Mouse (Mus musculus) forebrain, postnatal 0 days (tissue): ENCODE results near the gene Ccr4. TPM values are rescaled to one million over a fixed set of nuclear protein-coding genes. Genes with fewer than 3 reads are reported as not detected.

Experiments
- ATAC-seq: fragments of 200-750 bp; cut with Nextera tagmentation; 2 replicates; pipeline ENCODE4 v1.8.0; 2017; ENCODE audit warnings: mild to moderate bottlenecking, moderate library complexity
- DNase-seq: peaks from one replicate; pipeline ENCODE4 v3.0.0-alpha.2; 2015
- H3K27ac ChIP-seq: fragments of 300-500 bp; sonication (generic); 2 replicates; pipeline ENCODE4 v1.5.1; 2014; ENCODE audit warnings: low read depth, mild to moderate bottlenecking, antibody characterized with exemption, low read length, moderate library complexity, mixed read lengths
- H3K27me3 ChIP-seq: fragments of 300-500 bp; sonication (generic); 2 replicates; pipeline ENCODE4 v1.6.1; 2014; ENCODE audit warnings: mild to moderate bottlenecking, low read length, mixed read lengths; ENCODE audit not compliant: insufficient read depth
- H3K36me3 ChIP-seq: fragments of 300-500 bp; sonication (generic); 2 replicates; pipeline ENCODE4 v1.6.1; 2014; ENCODE audit warnings: mild to moderate bottlenecking, moderate library complexity; ENCODE audit not compliant: insufficient read depth
- H3K4me1 ChIP-seq: fragments of 300-500 bp; sonication (generic); 2 replicates; pipeline ENCODE4 v1.6.1; 2014; ENCODE audit warnings: antibody characterized with exemption; ENCODE audit not compliant: insufficient read depth
- H3K4me2 ChIP-seq: fragments of 300-500 bp; sonication (generic); 2 replicates; pipeline ENCODE4 v1.6.1; 2014; ENCODE audit warnings: low read depth, mild to moderate bottlenecking, moderate library complexity
- H3K4me3 ChIP-seq: fragments of 300-500 bp; sonication (generic); 2 replicates; pipeline ENCODE4 v1.5.1; 2014; ENCODE audit warnings: low read depth, low read length, mixed read lengths
- H3K9ac ChIP-seq: fragments of 300-500 bp; sonication (generic); 2 replicates; pipeline ENCODE4 v1.6.1; 2014; ENCODE audit warnings: mild to moderate bottlenecking
- H3K9me3 ChIP-seq: fragments of 300-500 bp; sonication (generic); 2 replicates; pipeline ENCODE4 v1.6.1; 2016; ENCODE audit warnings: low read length
- CTCF ChIP-seq: sonication (generic); IDR thresholded peaks from 2 replicates; pipeline ENCODE4 v1.5.1; 2016; ENCODE audit warnings: antibody characterized with exemption, control low read depth, low read depth
- WGBS: fragments of 180-500 bp; shearing (Covaris S2); extraction: QIAGEN DNeasy Blood & Tissue Kit; methylation state at CpG from one replicate; pipeline ENCODE4 v1.1.7; 2014; 5-methylcytosine and 5-hydroxymethylcytosine counted together
- polyA plus RNA-seq: library from polyadenylated mRNA; unstranded; fragments of >200 nt; fragmentation: Nextera tagmentation; extraction: Ambion mirVana; gene quantifications from 2 replicates; pipeline ENCODE4 v1.2.1, GENCODE M21; 2015
- total RNA-seq: library from RNA; depleted of rRNA; stranded (reverse); fragments of >200 nt; gene quantifications from 2 replicates; pipeline ENCODE4 v1.2.3, GENCODE M21; 2014

Gene Ccr4
- total and polyA plus RNA-seq, 2 experiments from 2014 or later = not detected

DNA sequence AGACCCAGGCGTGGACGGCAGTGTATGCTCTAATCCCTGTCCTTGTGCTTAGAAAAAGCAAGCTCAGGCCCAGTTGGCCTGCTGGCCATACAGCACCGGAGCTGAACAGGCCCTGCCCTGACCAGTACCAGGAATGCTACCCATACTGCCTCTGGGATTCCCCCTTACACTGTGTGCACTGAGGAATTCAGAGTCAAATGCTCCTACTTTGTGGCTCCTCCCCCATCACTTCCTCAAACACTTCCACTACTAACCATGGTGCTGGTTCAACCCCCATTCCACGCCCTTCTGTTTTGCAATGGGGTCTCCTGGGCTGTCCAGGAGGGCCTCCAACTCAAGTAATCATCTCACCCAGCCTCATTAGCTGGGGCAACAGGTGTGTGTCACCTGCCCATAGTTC lies 29.1 kb upstream of the Ccr4 start:
- Histone ChIP-seq H3K9ac (no peak overlapping the region), H3K4me3 (no peak overlapping the region), H3K9me3 (no peaks in the 10 kb centered on the region), H3K27ac (no peak overlapping the region), H3K36me3 (no peaks in the 10 kb centered on the region), H3K4me2 (no peak overlapping the region), H3K4me1 (no peaks in the 10 kb centered on the region), H3K27me3 (no peaks in the 10 kb centered on the region)
- no peak for TF ChIP-seq CTCF
- ATAC-seq = no peak
- 77% methylated on average over 4 of the region's 4 CpGs for WGBS
- no peak for DNase-seq

DNA sequence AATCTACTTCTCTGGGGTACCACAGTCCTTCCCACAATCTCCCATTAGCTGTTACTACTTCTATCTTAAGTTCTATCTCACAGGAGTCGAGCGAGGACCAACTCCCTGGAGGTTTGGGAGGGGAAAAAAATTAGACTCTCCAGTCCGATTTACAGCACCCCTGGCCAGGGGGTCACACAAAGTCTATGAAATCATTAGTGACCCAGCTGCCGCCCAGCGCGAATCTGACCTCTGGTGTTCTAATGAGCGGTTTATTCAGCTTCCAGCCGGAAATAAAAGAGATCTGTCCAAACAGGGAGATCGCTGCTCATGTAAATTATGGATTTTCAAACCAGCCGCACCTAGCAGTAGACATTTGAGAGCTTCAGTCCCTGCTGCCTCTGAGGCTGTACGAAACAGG lies 26.6 kb upstream of the Ccr4 start:
- no peak overlapping the region for H3K4me2 ChIP-seq
- H3K9me3 ChIP-seq = no peaks in the 10 kb centered on the region
- no peaks in the 10 kb centered on the region for H3K4me1 ChIP-seq
- ATAC-seq (no peak), DNase-seq (no peak)
- H3K4me3 ChIP-seq = no peak overlapping the region
- H3K27me3 ChIP-seq = no peaks in the 10 kb centered on the region; the same call in 1 of the 2 replicates
- no peak for TF ChIP-seq CTCF
- H3K36me3 ChIP-seq = no peaks in the 10 kb centered on the region
- H3K27ac ChIP-seq = no peak overlapping the region
- WGBS = 33% methylated on average over 11 of the region's 11 CpGs
- H3K9ac ChIP-seq = no peak overlapping the region

DNA sequence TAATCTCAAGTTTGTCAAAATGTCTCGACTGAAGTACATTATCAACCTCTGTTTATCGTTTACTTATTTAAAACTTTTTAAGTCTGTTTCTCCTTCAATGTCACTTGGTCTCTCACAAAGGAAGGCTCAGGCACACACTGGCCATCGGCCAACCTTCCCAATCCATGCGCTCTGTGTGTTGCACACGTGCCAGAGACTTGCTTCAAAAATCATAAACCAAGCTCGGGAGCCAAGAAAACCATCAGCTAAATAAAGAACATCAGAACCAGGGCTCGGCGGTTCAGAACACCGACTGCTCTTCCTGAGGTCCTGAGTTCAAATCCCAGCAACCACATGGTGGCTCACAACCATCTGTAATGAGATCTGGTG lies 23.9 kb upstream of the Ccr4 start:
- H3K9ac ChIP-seq = no peak overlapping the region
- H3K9me3 ChIP-seq = no peaks in the 10 kb centered on the region
- no peak for TF ChIP-seq CTCF
- H3K27me3 ChIP-seq = no peaks in the 10 kb centered on the region; the same call in 1 of the 2 replicates
- peak; percentile 51 for DNase-seq
- WGBS = 24% methylated on average over 9 of the region's 9 CpGs
- H3K4me3 ChIP-seq = no peak overlapping the region
- H3K4me1 ChIP-seq = no peaks in the 10 kb centered on the region
- no peak overlapping the region for H3K4me2 ChIP-seq
- no peak overlapping the region for H3K27ac ChIP-seq
- no peaks in the 10 kb centered on the region for H3K36me3 ChIP-seq
- no peak for ATAC-seq

DNA sequence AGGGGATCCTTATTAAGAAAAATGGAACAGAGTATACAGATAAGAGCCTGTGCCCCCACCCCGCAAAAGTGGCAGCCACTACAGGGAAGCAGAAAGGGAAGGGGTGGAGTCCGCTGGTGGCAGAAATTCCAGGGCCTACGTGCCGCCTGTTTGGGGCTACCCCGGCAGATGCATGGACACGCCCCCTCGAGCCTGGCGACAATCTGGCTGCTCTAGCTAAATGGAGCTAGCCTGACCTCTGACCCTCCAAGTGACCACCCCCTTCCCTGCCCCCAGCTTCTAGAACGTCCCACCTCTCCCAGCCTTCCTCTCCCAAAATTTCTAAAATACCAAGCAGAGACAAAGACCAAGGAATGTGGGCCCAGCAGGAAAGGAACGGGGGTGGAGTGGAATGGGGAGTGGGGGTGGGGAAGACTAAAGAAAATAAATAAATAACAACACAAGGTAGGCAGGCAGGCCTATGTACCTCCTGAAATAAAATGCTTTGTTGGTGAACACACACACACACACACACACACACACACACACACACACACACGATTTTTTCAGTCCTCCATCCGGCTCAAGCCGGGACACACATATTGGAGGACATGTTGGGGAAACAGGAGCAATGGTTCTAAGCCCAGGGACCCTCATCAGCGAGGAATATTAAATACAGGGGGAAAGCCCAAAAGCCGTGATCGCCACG lies 23.4 kb upstream of the Ccr4 start:
- Histone ChIP-seq H3K36me3 (no peaks in the 10 kb centered on the region), H3K4me3 (no peak overlapping the region), H3K4me2 (no peak overlapping the region), H3K9me3 (no peaks in the 10 kb centered on the region), H3K9ac (no peak overlapping the region), H3K4me1 (no peaks in the 10 kb centered on the region), H3K27me3 (no peaks in the 10 kb centered on the region; the same call in 1 of the 2 replicates), H3K27ac (no peak overlapping the region)
- ATAC-seq = no peak
- WGBS = 13% methylated on average over 17 of the region's 17 CpGs
- DNase-seq = no peak
- TF ChIP-seq CTCF = no peak

DNA sequence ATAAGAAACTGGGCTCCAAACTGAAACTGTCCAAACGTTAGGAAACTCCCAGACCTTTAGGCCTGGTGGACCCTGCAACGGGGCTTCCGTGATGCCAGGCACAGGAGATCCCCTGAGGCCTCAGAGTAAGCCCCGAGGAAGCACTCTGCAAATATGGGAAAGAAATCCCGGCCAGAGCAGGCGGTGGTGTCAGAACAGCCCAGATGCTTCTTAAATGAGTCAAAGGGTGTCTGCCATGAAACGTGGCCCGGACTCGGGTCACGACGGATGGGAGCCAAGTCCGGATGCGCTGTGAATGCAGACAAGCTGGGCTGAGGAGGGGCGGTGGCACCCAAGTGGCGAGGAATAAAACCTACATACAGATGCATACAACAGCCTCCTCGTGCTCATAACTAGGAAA lies 22.4 kb upstream of the Ccr4 start:
- Histone ChIP-seq H3K27ac (no peak overlapping the region), H3K4me3 (no peak overlapping the region), H3K27me3 (no peaks in the 10 kb centered on the region; the same call in 1 of the 2 replicates), H3K9me3 (no peaks in the 10 kb centered on the region), H3K4me1 (no peaks in the 10 kb centered on the region), H3K9ac (no peak overlapping the region), H3K36me3 (no peaks in the 10 kb centered on the region), H3K4me2 (no peak overlapping the region)
- DNase-seq (no peak), ATAC-seq (no peak)
- WGBS = 7% methylated on average over 16 of the region's 16 CpGs
- no peak for TF ChIP-seq CTCF

DNA sequence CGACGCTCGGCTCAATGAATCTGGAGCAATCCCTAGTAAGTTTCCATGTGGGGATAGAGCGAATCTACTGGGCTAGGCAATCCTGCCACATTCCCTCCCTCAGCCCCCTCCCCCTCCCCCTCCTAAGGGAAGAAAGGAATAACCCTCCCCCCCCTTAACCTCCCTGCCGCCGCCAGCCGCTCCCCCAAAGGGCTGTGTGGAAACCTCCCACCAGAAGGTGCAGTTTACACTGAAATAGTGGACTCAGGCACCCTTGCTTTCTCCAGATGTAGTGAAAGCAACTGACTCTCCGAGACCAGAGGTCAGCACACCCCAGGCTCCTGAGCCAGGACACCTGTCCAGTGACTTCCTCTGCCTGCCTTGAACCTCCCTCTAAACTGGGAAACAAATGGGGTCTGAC lies 21.9 kb upstream of the Ccr4 start:
- no peaks in the 10 kb centered on the region for H3K4me1 ChIP-seq
- 16% methylated on average over 8 of the region's 8 CpGs for WGBS
- DNase-seq = no peak
- no peaks in the 10 kb centered on the region for H3K36me3 ChIP-seq
- no peak for ATAC-seq
- H3K27me3 ChIP-seq = no peaks in the 10 kb centered on the region; the same call in 1 of the 2 replicates
- H3K27ac ChIP-seq = no peak overlapping the region
- H3K4me2 ChIP-seq = no peak overlapping the region
- no peak for TF ChIP-seq CTCF
- no peak overlapping the region for H3K9ac ChIP-seq
- H3K4me3 ChIP-seq = no peak overlapping the region
- H3K9me3 ChIP-seq = no peaks in the 10 kb centered on the region

DNA sequence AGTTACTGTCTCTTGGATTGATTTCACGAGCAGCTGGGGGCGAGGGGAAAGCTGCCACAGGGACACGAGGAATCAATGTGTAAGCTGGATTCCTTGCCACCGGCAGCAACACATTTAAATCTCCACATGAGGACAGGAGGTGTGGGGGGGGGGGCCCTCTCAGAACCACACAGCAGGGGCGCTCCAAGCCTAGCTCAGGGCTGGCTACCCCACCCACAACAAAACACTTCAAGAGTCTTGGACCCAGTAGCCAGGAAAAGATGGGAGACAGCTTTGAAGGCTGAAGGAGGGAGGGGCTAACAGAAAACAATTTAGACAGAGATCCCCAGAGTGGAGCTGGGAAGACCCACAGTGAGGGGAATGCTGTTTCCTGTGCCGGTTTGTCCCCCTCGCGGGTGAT lies 21.2 kb upstream of the Ccr4 start:
- no peak overlapping the region for H3K27ac ChIP-seq
- H3K4me1 ChIP-seq = no peaks in the 10 kb centered on the region
- no peaks in the 10 kb centered on the region for H3K36me3 ChIP-seq
- no peak overlapping the region for H3K9ac ChIP-seq
- no peak for DNase-seq
- H3K9me3 ChIP-seq = no peaks in the 10 kb centered on the region
- no peak overlapping the region for H3K4me3 ChIP-seq
- TF ChIP-seq CTCF = no peak
- no peak overlapping the region for H3K4me2 ChIP-seq
- no peaks in the 10 kb centered on the region; the same call in 1 of the 2 replicates for H3K27me3 ChIP-seq
- 9% methylated on average over 8 of the region's 8 CpGs for WGBS
- peak; percentile 25; the same call in 1 of the 2 replicates for ATAC-seq
